Mouse (Mus musculus): Measurements from ENCODE around the gene Gm5916.

Gm5916 gene

DNA sequence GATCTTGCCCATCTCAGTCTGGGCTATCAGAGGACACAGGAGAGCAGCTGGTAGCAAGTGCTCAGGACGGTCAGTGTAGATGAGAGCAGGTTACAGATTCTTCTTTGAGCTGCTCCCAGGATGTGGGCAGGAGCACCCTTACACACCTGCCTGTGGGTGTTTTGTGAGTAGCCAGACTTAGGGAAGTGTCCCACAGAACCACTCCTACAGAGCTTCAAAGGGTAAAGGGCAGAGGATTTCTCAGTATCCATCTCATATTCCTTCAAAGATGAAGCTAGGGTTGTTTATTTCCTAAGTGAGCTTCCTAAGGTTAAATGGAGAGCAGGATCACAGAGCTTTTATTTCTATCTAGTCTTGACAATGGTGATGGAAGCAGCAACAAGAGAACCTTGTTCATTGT lies at the start of gene Gm5916:
Gm5916 (minus strand) TSS at position 101 of the 400 bp plus-strand sequence.
- no peak for DNase-seq

All from cerebellum, postnatal 36 days (tissue).